ENCODE assay signal across 27 mouse cellular contexts in the genomic region with DNA sequence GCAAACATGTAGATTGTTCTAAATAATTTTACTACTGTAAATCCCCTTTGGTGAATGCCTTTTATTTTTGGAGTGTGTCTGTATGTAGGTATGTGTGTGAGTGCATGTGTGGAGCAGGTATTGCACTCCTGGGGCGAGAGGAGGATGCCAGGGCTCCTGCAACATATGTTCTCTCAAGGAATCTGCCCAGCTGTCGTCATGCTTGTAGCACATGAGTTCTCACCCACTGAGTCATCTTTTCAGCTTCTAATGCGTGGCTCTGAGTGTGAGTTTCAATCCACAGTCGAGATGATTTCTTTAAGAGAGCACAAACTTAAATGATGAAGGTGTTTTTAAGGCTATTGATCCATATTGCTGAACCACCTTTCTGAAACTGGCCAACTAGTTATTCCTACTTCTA. TPM values are rescaled to one million over a fixed set of nuclear protein-coding genes. Genes with fewer than 3 reads are reported as not detected.
DNase-seq lines count a peak whose midpoint lies in the region; ATAC-seq and TF ChIP-seq lines count a peak whose summit lies in the region.
"Had no signal": no experiment of that assay in that cellular context is flagged by ENCODE, and none has a peak within 500 bp of the region (broad histone marks: within the 10 kb centered on the region; RNA-seq: fewer than 3 reads in every experiment).

No protein-coding gene starts in this region.

- TF ChIP-seq CTCF in MEL (IDR thresholded peaks at IDR 0.05 in 2 of 3, conservative IDR thresholded peaks at IDR 0.05 in 1 of 3; ENCODE audit: control insufficient read depth in 1 of 3, insufficient read depth in 1 of 3, low read depth in 2 of 3, low read length in 3 of 3, poor library complexity in 1 of 3, severe bottlenecking in 1 of 3) = no peak

- H3K4me1 ChIP-seq in MEL (ENCODE audit: control insufficient read depth in 1 of 2, insufficient read depth in 2 of 2, low read length in 2 of 2) = peaks cover 20 to 37% of the 10 kb centered on the region in 2 experiments
- peaks cover 60% of the 10 kb centered on the region for H3K4me1 ChIP-seq in liver, embryonic 15.5 days (replicated peaks)
- H3K4me1 ChIP-seq in midbrain, embryonic 13.5 days (replicated peaks) = no peaks in the 10 kb centered on the region
- H3K4me1 ChIP-seq: embryonic facial prominence, embryonic 10.5 days; embryonic facial prominence, embryonic 15.5 days; forebrain, embryonic 10.5 days; heart, embryonic 15.5 days; hindbrain, embryonic 13.5 days; midbrain, embryonic 12.5 days had no signal

- TF ChIP-seq RAD21 in MEL (IDR thresholded peaks at IDR 0.05; ENCODE audit: low read depth, low read length) = no peak

- H3K27ac ChIP-seq in MEL (ENCODE audit: control insufficient read depth, low read depth, low read length) = no peak overlapping the region
- H3K27ac ChIP-seq in liver, embryonic 15.5 days (replicated peaks) = peak overlapping the region; percentile 98
- H3K27ac ChIP-seq in midbrain, embryonic 13.5 days = no peak overlapping the region
- H3K27ac ChIP-seq: embryonic facial prominence, embryonic 10.5 days; embryonic facial prominence, embryonic 15.5 days; forebrain, embryonic 10.5 days; heart, embryonic 15.5 days; hindbrain, embryonic 13.5 days; midbrain, embryonic 12.5 days had no signal

- peak overlapping the region; percentile 81 for H3K4me2 ChIP-seq in liver, embryonic 15.5 days
- no peak overlapping the region for H3K4me2 ChIP-seq in midbrain, embryonic 13.5 days (replicated peaks)
- H3K4me2 ChIP-seq: embryonic facial prominence, embryonic 15.5 days; heart, embryonic 15.5 days; hindbrain, embryonic 13.5 days; midbrain, embryonic 12.5 days had no signal

- H3K9ac ChIP-seq in MEL (ENCODE audit: control insufficient read depth, low read depth, low read length, poor library complexity, severe bottlenecking) = no peak overlapping the region
- H3K9ac ChIP-seq in liver, embryonic 15.5 days = peak overlapping the region; percentile 37
- no peak overlapping the region for H3K9ac ChIP-seq in midbrain, embryonic 13.5 days (replicated peaks)
- H3K9ac ChIP-seq: embryonic facial prominence, embryonic 15.5 days; heart, embryonic 15.5 days; hindbrain, embryonic 13.5 days; midbrain, embryonic 12.5 days had no signal

- H3K4me3 ChIP-seq in MEL (ENCODE audit: control insufficient read depth in 1 of 2, insufficient read depth in 1 of 2, low read depth in 2 of 2, low read length in 2 of 2) = no peak overlapping the region
- H3K4me3 ChIP-seq in liver, embryonic 15.5 days (replicated peaks) = peak overlapping the region; percentile 65
- H3K4me3 ChIP-seq in midbrain, embryonic 13.5 days (replicated peaks) = no peak overlapping the region
- H3K4me3 ChIP-seq: embryonic facial prominence, embryonic 10.5 days; embryonic facial prominence, embryonic 15.5 days; forebrain, embryonic 10.5 days; heart, embryonic 15.5 days; hindbrain, embryonic 13.5 days; midbrain, embryonic 12.5 days had no signal

- DNase-seq in MEL (ENCODE audit: low read depth, low spot score) (peak; percentile 18), liver (peak; percentile 57)
- DNase-seq in c-Kit-negative CD71-positive TER-119-positive erythroid progenitor cells, embryonic 14.5 days (ENCODE audit: low read depth, low spot score) = peak; percentile 52
- DNase-seq in left cerebral cortex, postnatal 36 days (ENCODE audit: low spot score in 2 of 2) = no peak
- DNase-seq in right cerebral cortex, postnatal 10 days (ENCODE audit: low spot score in 2 of 2) = no peak
- DNase-seq: adrenal gland, postnatal 14 days; B cell, adult 2 months; cerebellum, adult 8-10 months; cerebellum, postnatal 25 days; gastrocnemius, postnatal 10 days; kidney, adult 9 months; kidney, postnatal 14 days; layer of hippocampus, adult 9-11 months; lung, postnatal 36 days; retina, postnatal 1 day; spleen, adult 18-20 months; thymus, postnatal 25 days had no signal

- no peak for ATAC-seq in liver, embryonic 15.5 days (ENCODE audit: insufficient read depth)
- ATAC-seq in midbrain, embryonic 13.5 days = no peak
- ATAC-seq: forebrain, embryonic 16.5 days; intestine, embryonic 16.5 days had no signal

- H3K27me3 ChIP-seq in MEL (ENCODE audit: control insufficient read depth in 1 of 2, insufficient read depth in 2 of 2, low read length in 2 of 2) = no peaks in the 10 kb centered on the region
- H3K27me3 ChIP-seq in liver, embryonic 15.5 days = no peaks in the 10 kb centered on the region
- H3K27me3 ChIP-seq in midbrain, embryonic 13.5 days = no peaks in the 10 kb centered on the region
- H3K27me3 ChIP-seq: embryonic facial prominence, embryonic 15.5 days; heart, embryonic 15.5 days; hindbrain, embryonic 13.5 days; midbrain, embryonic 12.5 days had no signal

- intact Hi-C loops in left cerebral cortex, postnatal 36 days (cut with DNase I) = no loop called here

- no peak for TF ChIP-seq EP300 in MEL (IDR thresholded peaks at IDR 0.05; ENCODE audit: low read depth in 1 of 2, low read length in 2 of 2)

- peaks cover 6% of the 10 kb centered on the region for H3K79me2 ChIP-seq in MEL (ENCODE audit: control insufficient read depth, insufficient read depth, low read length, poor library complexity)

- no peaks in the 10 kb centered on the region for H3K9me3 ChIP-seq in MEL (replicated peaks; ENCODE audit: insufficient read depth, low read length)
- H3K9me3 ChIP-seq in liver, embryonic 15.5 days (replicated peaks) = no peaks in the 10 kb centered on the region
- H3K9me3 ChIP-seq in midbrain, embryonic 13.5 days = no peaks in the 10 kb centered on the region
- H3K9me3 ChIP-seq: embryonic facial prominence, embryonic 10.5 days; embryonic facial prominence, embryonic 15.5 days; forebrain, embryonic 10.5 days; heart, embryonic 15.5 days; hindbrain, embryonic 13.5 days; midbrain, embryonic 12.5 days had no signal

- H3K36me3 ChIP-seq in MEL (ENCODE audit: control insufficient read depth in 1 of 2, insufficient read depth in 2 of 2, low read length in 2 of 2) = peaks cover 0 to 25% of the 10 kb centered on the region in 2 experiments; a peak in 2 of 4 replicates
- H3K36me3 ChIP-seq in liver, embryonic 15.5 days (replicated peaks) = peaks cover 26% of the 10 kb centered on the region; the same call in 1 of the 2 replicates
- H3K36me3 ChIP-seq in midbrain, embryonic 13.5 days = no peaks in the 10 kb centered on the region
- H3K36me3 ChIP-seq: embryonic facial prominence, embryonic 10.5 days; embryonic facial prominence, embryonic 15.5 days; forebrain, embryonic 10.5 days; heart, embryonic 15.5 days; hindbrain, embryonic 13.5 days; midbrain, embryonic 12.5 days had no signal

- TF ChIP-seq POLR2A in MEL (IDR thresholded peaks at IDR 0.05; ENCODE audit: control insufficient read depth in 1 of 2, insufficient read depth in 1 of 2, low read depth in 1 of 2, low read length in 2 of 2, poor library complexity in 1 of 2) = no peak

- 46% methylated on average over 4 of the region's 4 CpGs for WGBS in liver, embryonic 15.5 days (ENCODE audit: insufficient replicate concordance)
- WGBS in midbrain, embryonic 13.5 days = 85% methylated on average over 4 of the region's 4 CpGs

TF ChIP-seq in MEL, 35 proteins besides CTCF, POLR2A, EP300 and RAD21:
- no peak for TF ChIP-seq UBTF (IDR thresholded peaks at IDR 0.05; ENCODE audit: borderline replicate concordance, insufficient read depth, low read depth, low read length)
- no peak for TF ChIP-seq CHD1 (IDR thresholded peaks at IDR 0.05; ENCODE audit: low read depth, low read length)
- no peak for TF ChIP-seq ZNF384 (IDR thresholded peaks at IDR 0.05; ENCODE audit: low read depth, low read length)
- TF ChIP-seq MEF2A (IDR thresholded peaks at IDR 0.05; ENCODE audit: extremely low read depth, insufficient replicate concordance, low read depth, low read length, poor library complexity, severe bottlenecking) = no peak
- no peak for TF ChIP-seq NRF1 (IDR thresholded peaks at IDR 0.05; ENCODE audit: insufficient read depth, low read depth, low read length, poor library complexity, severe bottlenecking)
- no peak for TF ChIP-seq USF2 (IDR thresholded peaks at IDR 0.05; ENCODE audit: borderline replicate concordance in 1 of 2, insufficient read depth in 1 of 2, low read depth in 1 of 2, low read length in 2 of 2)
- TF ChIP-seq MXI1 (IDR thresholded peaks at IDR 0.05; ENCODE audit: low read depth, low read length) = no peak
- no peak for TF ChIP-seq ZMIZ1 (IDR thresholded peaks at IDR 0.05; ENCODE audit: low read depth, low read length)
- TF ChIP-seq POLR2AphosphoS5 (IDR thresholded peaks at IDR 0.05; ENCODE audit: borderline replicate concordance, low read depth, low read length) = no peak
- TF ChIP-seq GATA1 (IDR thresholded peaks at IDR 0.05; ENCODE audit: low read depth, low read length) = no peak
- TF ChIP-seq MAFK (IDR thresholded peaks at IDR 0.05; ENCODE audit: borderline replicate concordance, low read depth, low read length) = no peak
- TF ChIP-seq MYC (IDR thresholded peaks at IDR 0.05; ENCODE audit: low read depth, low read length) = no peak
- TF ChIP-seq GABPA (IDR thresholded peaks at IDR 0.05; ENCODE audit: low read depth, low read length) = no peak
- no peak for TF ChIP-seq TBP (IDR thresholded peaks at IDR 0.05; ENCODE audit: low read depth, low read length)
- no peak for TF ChIP-seq MAZ (IDR thresholded peaks at IDR 0.05; ENCODE audit: low read depth, low read length)
- no peak for TF ChIP-seq SMC3 (IDR thresholded peaks at IDR 0.05; ENCODE audit: low read depth, low read length)

RNA-seq across cellular contexts. Expression of gene March8, which starts 13.7 kb away (rescaled TPM):
- 20.8 and 22.7 TPM in 2 replicates for total RNA-seq in MEL (2012; rRNA removed)
- polyA plus RNA-seq in MEL (2012; ENCODE audit: insufficient read depth in 1 of 2, insufficient read length in 2 of 2, low read depth in 1 of 2, low replicate concordance in 2 of 2, missing spikeins in 1 of 2) = 10 to 100 TPM in 1 of 2 experiments, not detected in 1; 24.9 TPM
- polyA plus RNA-seq in liver, embryonic 15.5 days (2015; fragmentation: Nextera tagmentation; extraction: Ambion mirVana) = 95.4 and 97.7 TPM in 2 replicates
- polyA plus RNA-seq in midbrain, embryonic 13.5 days (2015; fragmentation: Nextera tagmentation; extraction: Ambion mirVana) = 68.5 and 68.9 TPM in 2 replicates
- total RNA-seq in left cerebral cortex, postnatal 36 days (2021) = 10 to 100 TPM; 48.4 to 50.1 TPM

Comparison
In these comparisons a context has a peak if more than half of its experiments do, and no peak if none do; other contexts are left out.
1. DNase-seq: peak in MEL (single experiment), c-Kit-negative CD71-positive TER-119-positive erythroid progenitor cells, embryonic 14.5 days (single experiment) and liver (single experiment); none in left cerebral cortex, postnatal 36 days (0 of 2) and right cerebral cortex, postnatal 10 days (0 of 2).